Mouse (Mus musculus): Measurements from ENCODE around the gene Zfp598.

GRCm38 (mm10) chr17:24687599-24687998 lies 18.1 kb downstream of the Zfp598 start:
- TF ChIP-seq CTCF (IDR thresholded peaks at IDR 0.05; ENCODE audit: low read depth) (no peak), EP300 (optimal IDR thresholded peaks at IDR 0.05) (no peak)
